Mouse (Mus musculus) spleen, adult 2 months (tissue): Measurements from ENCODE around the gene Ms4a2.

ENCODE experiments used
- CTCF ChIP-seq: fragments of 200-500 bp; IDR thresholded peaks from 2 replicates; pipeline ENCODE4 v1.5.1; 2011; ENCODE audit warnings: mild to moderate bottlenecking, inconsistent platforms; ENCODE audit not compliant: insufficient read depth, insufficient read length, insufficient replicate concordance; ENCODE audit errors: extremely low read depth
- POLR2A ChIP-seq: fragments of 200-500 bp; IDR thresholded peaks from 2 replicates; pipeline ENCODE4 v1.6.1; 2011; ENCODE audit warnings: low read depth, low read length, inconsistent platforms

DNA sequence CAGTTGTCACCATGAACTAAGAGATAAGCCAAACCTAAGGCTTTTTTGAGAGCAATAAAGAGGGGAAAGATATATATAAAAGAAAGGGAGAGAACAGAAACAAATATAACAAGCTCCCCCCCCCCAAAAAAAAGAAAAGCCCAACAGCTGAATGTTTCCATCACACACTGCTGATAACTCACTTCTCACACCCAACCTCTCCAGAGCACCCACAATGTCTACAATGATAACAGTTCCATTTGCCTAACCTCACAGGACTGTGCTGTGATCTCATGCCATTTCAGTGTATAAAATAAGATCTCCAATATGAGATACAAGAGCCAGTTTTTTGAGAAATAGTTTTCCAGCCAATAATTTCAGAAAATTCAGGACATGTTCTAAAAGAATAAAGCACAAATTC, 5.5 kb downstream of the Ms4a2 start:
- TF ChIP-seq POLR2A (no peak), CTCF (no peak)
